Mouse (Mus musculus) gastrocnemius, postnatal 4 days (tissue): ENCODE data around the gene Dse. TPM values are rescaled to one million over a fixed set of nuclear protein-coding genes. Genes with fewer than 3 reads are reported as not detected.

Experiments used
- DNase-seq, 2 experiments: peaks; one replicate each; pipeline ENCODE4 v3.0.0; 2021 to 2022; ENCODE audit warnings: low spot score in 2 of 2, mixed read lengths in 2 of 2
- total RNA-seq, 2 experiments: library from RNA; stranded (reverse); gene quantifications; 2 replicates each; pipeline ENCODE4 v1.2.3; 2021

Dse gene
- total RNA-seq, 2 experiments from 2014 or later, result 25.0 to 27.0 TPM

DNA sequence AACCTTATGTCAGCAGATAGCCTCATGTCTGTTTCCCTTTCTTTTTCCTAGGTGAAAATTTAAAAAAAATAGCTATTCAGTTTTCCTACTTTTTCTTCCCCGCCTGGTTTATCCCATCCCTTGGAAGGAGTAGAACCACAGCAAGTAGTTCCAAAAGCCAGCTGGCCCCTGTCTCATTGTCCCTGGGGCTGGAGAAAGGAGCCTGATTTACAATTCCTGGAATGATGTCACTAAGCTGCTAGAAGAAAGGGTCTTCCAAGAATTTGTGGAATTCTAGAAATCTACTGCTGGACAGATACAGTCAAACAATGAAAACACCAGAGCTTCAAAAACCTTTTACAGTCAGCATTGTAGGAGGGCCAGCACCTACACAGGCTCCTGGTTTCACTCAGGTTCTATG, 6.8 kb downstream of the Dse start:
- peak in 1 of 2 experiments; percentile 43 for DNase-seq

DNA sequence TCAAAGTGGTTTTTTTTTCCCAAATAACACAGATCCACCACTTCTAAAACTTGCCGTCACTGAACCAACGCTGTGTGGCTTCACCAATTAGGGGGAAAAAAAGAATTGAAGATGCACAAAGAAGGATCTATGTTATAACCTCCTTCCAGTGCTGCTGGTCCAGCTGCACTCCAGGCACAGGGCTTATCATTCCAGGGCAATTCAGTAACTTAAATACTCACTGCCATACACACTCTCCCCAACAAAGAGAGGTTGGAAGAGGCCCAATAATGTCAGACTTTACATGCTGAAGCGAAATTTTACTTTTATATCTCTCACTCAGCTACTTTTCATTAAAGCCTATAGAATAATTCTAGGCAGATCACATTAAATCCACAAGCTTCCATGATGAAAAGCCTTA, 8.9 kb downstream of the Dse start:
- DNase-seq, result no peak

DNA sequence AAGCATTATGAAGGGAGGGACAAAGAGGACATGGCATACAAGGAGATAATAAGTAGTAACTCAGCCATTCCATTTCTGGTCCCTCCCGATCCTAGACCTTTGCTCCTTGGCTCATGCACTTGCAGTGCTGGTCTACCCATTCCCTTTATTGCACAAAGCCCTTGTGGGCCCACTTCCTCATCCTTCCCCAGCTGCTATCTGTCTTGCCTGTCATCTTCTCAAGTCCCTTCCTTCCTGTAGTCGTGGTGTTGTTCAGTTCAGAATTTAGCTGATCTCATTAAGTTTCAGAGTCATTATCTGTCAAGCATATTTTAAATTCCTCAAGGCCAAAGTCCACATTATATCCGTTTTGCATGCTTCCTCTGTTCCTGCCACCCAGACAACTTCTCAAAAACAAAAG, 9.5 kb downstream of the Dse start:
- DNase-seq, result no peak

DNA sequence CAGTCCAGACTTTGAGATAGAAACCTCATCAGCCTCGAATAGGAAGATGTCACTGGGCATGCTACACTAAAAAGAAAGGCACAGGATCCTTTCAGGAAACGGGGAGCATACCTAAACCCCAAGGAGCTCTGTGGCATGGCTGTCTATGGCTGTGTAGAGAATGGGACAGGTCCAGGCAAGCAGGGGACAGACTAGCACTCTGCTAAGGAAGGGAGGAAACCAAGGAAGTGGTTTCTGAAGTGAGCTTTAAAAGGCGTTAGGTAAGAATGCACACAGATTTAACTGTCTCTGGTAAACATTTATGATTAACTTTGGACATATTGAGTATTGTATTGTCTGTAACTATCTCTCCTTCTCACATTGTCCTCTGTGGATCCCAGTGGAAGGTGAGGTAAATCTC, 10.2 kb downstream of the Dse start:
- DNase-seq, result no peak

DNA sequence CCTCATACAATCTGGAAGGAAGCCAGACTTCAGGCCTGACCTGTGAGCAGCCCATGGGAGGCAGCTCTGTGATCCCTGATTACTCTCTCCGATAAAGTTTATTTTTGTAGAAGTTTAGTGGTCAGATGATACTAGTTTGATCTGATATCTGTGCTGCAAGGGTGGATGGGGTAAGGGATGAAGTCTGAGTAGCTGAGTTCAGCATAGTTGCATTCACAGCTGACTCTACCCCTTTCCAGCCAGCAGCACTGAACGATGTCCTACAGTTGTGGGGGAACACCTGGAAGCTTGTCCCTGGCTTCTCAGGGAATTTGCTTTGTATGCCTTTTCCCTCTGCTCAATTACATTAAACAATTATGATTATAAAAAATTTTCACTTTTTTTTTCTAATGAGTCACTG, 12.6 kb downstream of the Dse start:
- DNase-seq, result no peak

DNA sequence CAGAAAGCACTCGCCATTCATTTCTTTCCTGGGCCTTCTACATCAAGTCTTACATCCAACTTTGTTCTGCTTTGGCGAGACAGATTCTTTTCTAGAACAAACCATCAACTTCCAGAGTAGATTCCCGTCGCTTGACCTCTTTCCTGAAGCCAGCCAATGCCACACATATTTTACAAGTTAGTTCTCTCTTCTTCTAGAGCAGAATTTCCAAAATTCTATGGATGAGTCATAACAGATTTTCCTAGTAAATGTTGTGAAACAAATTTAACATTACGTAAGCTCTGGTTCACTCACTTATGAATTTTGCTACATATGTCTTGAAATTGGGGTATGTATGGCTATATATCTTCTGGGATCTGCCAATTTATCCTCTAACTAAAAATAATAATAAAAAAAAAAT, 13.0 kb downstream of the Dse start:
- no peak for DNase-seq

DNA sequence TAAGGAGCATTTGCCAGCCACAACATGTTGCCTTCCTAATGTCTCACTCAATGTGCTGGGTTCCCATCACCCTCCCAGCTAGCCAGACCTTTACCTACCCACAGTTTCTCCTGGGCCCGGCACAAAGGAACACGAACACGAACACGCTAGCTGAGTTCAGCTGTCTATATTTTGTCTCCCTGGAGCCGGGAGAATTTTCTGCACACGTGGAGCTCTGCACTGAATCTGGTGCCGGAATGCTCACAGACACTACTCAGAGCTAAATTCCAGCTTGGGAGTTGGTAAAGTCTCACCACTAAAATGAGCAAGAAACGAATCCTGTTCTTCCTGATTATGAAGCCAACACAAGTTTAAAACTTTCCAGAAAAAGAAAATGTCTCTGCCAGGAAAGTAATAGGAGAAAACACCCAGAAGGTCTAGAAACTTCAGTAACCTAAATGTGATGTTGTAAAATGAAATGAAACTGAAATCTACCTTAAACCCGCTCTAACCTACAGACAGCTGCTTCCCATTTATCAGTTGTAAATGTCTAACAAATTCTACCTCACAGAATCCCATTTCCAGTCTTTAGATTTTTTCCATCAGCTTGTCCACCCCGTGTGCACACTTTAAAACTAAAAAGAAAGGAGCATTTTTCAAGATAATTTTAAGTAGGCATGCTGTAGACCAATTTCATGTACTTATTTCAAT, 20.8 kb downstream of the Dse start:
- DNase-seq, result peak in 1 of 2 experiments; percentile 23

DNA sequence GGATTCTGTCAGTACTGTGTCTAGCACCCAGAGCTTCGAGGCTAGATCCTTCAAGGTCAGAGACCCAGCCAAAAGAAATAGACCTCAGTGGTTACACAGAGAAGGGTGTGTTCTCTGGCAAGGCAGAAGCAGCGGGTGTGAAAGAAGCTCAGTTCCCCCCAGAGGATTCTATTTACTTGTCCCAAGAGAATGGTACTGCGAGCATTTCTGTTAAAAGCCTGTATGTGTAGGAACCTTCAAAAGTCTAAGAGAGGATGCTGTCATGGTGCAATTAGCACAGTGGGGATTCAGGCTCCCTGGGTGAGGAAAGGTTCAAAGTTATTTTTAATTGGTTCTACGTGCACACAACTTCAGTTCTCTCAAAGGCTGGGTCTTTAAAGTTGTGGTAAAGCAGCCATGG, 22.0 kb downstream of the Dse start:
- DNase-seq, result no peak

DNA sequence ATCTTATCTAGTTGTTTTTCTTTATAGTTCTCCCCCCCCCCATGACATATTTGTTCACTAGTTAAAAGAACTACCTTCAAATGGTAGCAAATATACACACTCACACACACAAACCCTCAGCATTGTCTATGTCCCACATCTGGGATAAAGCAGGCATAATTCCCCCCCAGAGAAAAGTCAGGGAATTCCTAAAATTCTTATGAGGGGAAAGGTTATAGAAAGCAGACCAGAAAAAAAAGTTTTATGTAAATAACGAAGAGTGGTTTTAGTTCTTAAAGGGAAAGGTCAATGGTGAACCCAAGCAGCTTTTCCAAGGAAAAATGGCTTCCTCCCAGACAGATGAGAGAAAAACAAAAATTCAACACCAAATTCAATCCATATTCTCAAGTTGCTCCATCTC, 22.6 kb downstream of the Dse start:
- no peak for DNase-seq

DNA sequence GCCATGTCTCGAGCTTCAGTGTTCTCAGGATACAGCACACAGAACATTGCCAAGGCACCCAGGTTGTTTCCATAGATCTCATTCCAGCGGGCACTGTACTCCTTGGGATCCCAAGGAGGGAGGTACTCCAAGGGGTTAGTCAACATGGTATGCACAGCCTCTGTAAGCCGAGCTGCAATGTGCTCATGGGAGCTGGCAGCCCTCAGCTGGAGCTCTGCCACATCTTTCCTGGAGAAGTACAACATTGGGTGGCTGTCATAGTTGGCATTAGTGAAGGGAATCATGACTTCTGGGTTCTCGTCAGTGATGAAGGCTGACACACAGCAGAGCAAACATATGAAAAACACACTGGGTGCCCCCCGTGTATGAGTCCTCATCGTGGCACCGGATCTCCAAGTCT, 23.8 kb downstream of the Dse start:
- DNase-seq, result no peak

DNA sequence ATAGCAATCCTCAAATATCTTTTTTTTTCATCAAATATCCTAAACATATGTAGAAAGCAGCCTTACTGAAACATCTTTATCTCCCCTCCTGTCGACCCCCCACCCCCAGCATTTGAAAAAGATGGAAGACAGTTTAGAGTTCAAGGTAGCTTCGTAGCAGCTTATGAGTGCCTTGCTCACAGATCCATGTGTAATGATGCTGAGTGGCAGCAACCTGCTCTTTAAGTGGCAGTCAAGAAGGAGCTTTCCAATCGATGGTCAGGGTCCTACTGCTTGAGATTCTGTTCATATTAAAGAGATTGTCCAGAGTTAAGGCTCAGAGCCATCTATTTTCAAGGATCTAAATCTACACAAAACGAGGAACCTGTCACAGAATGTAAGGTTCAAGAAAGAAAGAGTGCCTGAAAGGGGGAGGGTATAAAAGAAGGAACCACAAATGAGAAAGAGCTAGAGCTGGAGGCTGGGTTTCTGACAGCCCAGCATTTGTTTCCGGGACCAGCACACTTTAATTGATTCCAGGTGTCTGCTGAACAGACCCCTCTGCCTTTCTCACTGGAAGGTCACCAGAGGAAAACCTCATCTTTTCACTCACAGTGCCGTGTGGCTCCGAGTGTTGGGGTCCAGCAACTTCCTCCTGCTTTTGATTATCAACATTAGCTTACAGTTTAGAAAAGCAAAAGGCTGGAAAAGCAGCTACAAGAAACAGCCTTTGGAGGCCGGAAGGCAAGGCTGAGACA, 31.5 kb downstream of the Dse start:
- DNase-seq, result no peak

DNA sequence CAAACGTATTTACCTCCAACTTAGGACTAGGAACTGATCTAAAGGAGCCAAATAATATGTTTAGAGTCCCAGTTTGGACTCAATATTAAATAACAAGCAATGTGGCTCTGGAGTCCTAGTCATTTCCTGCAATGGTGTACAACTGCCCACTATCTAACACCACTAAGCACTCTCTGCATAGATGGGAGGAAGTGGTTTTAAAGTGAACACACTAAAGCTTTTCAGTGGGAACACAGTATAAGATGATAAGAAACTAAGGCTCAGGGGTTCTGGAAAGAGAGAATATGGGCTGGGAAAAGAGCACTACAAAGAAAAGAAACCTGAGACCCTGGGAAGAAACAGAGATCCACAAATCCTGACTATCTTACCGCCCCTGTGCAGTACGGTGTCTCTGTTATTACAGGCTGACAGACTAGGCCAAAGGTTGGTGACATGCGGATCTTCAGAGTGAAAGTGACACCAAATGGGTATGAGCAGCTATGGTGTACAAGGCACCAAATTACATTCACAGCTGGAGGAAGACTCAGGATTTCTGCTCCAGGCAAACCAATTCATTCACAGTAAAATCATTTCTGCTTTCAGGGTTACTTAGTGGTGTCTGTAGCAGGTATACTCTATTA, 34.7 kb downstream of the Dse start:
- no peak for DNase-seq

DNA sequence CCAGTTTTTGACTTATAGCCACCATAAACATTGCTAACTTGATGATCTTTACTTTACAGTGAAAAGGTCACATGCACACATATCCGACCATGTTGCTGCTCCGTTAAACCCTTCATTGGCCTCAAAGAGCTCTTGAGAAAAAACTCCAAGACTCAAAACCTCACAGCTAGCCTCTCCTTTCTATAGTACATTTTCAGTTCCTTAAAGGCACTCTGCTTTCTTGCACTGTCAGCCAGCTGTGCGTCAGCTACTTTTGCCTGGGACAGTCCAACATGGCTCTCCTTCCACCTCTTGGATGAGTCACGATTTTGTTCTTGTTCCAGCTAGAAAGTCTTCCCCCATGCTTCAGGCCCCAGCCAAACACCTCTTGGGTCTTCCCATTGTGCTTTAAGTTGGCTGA, 35.9 kb downstream of the Dse start:
- no peak for DNase-seq

DNA sequence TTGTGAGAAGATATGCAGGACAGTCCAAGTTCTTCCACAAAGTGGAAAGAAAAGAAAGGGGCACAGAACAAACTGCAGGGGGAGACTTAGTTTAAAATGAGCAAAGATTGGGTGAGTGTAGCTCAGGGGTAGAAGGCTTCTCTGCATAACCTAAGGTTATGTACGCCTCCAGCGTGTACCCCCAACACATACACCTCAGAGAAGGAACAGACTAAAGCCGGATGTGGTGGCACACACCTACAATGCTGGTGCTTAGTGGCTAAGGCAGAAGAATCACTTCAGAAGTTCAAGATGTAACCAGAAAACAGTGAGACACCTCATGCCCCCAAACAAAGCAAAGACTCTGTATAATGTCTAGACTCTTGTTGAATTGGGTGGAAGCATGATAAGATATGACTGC, 36.3 kb downstream of the Dse start:
- no peak for DNase-seq

DNA sequence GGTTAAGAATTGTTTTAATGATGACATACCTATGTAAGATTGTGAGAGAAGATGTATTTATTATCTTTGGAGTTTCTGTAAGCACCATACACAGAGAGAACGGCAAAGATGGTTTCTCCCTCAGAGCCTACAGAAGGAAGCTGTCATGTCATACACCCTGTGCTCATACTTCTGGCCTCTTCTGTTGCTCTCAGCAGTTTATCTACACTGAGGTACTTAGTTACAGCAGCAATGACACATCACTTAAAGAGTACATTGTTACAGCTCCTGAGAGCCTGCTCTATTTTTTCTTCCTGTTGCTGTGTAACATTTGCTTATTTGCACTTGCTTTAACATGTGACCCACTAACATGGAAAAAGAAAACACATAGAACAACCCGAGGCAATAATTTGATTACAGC, 40.5 kb downstream of the Dse start:
- DNase-seq, result no peak

DNA sequence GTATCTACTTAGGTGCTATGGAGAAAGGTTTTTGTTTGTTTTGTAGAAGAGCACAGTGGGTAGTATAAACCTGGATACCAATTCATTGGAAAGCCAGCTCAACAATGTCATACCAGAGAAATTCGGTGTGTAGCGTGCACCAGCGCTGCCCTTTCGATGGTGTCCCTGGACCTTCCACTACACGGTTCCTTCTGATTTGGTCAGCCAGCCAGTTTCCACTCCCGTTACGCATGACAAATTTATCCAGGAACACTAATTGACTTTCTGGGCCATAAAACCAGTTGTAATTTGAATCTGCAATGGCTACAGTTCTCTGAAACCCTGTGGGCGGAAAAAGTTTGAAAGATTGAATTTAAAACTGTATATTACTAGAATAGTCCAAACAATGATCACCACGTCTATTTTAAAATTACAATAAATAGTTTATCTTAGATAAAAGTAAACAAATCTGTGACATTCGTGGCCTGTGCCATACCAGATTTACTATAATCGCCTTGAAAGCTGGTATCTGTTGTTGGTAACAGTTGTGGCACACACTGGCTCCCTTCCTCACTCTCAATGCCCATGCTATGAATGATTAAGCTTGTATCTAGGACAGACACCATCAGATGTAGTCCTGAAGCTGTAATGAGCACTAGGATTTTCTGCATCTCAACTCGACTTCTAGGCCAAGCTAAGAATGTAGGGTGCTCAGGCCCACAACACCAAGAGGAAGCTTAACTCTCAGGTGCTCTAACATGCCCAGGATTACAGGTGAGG, 51.5 kb downstream of the Dse start:
- DNase-seq, result no peak

DNA sequence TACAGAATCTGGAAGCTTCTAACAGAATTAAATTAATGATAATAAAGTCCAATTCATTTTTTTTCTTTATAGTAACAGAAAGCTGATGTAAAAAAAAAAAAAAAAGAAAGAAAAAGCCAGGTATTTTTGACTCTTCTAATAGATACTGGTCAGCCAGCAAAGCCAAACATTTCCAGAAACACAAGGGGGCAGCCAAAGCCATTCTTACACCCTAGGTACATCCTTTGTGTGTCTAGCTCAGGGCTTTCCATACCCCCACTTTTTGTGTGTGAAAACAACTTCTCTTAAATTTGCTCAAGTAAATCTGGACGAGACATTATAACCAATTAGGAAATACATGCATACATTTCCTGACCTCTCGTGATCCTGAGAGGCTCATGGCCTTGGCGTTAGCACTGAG, 55.7 kb downstream of the Dse start:
- DNase-seq, result no peak

DNA sequence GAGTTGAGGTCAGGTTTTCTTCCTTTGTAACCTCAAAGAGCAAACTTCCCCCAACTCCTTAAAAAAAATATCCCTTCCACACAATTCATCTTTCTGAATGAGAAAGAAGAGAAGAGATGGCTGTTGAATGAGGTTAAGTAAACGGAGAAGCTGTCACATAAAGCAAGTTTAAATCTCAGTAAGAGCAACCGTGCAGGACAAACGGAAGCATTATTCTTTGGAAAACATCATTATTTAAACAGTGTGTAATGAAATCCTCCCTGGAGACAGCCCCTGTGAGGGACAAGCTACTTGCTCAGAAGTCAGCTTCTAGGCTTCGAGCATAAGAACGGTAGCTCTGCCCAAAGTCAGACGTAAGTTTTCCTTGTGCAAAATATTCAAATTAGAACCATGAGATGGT, 57.1 kb downstream of the Dse start:
- DNase-seq, result no peak

DNA sequence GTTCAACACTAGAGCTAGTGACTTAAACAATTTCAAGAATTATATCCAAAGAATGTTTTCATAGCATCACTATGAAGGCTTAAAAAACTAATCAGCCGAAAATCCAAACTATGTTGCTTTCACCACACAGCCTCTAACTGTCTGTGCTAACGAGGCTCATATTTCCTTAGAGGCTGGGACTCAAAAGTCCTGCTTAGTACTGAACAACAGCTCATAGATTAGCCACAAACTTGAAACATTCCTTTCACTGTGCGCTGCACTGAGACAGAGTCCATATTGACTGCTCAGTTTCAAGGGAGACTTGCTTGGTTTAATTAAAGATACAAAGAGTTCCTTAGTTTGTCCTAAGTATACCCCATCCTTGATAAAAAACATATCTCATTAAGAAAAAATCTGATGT, 57.7 kb downstream of the Dse start:
- DNase-seq, result no peak

DNA sequence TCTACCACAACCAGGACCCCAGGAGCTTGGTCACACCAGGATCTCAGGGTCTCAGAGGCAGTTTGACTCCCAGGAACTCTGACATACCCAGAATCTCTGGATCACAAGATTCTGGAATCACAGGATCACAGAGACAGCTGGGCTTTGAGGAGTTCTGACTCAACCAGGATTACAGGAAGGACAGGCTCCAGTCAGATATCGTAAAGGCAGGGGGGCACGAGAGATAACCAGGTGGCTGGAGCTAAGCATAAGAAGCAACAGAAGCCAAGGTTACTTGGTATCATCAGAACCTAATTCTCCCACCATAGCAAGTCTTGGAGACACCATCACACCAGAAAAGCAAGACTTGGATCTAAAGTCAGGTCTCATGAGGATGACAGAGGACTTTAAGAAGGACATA, 65.8 kb downstream of the Dse start:
- no peak for DNase-seq

DNA sequence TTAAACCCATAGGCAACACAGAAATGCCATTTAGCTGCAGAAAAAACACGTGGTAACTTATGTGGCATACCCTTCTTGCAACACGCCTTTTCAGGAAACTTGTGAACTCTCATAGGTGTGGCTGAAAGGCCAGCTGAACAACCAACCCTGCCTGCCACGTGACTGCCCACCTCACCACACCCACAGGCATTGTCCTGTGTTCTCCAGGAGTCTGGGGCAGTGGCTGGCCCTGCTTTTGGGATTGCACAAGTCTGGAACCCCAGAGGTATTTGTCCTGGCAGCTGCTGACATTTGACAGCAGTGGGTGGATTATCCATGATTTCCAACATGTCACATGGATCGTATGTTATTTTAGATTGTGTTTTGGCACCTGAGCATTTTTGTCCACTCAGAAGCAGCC, 67.7 kb downstream of the Dse start:
- no peak for DNase-seq

DNA sequence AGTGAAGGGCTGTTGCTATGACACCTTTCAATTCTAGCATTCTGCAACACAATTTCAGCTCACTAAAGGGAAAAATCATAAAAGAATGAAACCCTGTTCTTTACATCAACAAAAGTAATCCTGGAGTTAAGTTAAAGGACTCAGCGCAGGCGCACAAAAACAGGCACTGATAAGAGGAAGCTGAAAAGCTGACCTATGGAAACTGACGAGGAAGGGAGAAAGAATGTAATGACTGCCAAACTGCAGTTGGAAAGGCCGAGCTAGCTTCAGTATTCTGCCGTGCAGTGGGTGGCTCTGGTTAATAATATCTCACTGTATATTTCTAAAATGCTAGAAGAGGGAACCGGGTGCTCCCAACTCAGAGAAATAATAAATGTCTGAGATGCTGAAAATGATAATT, 69.5 kb downstream of the Dse start:
- no peak for DNase-seq
